Mouse (Mus musculus): ENCODE results near the gene Areg. TPM values are rescaled to one million over a fixed set of nuclear protein-coding genes. Genes with fewer than 3 reads are reported as not detected.

The Areg gene
- polyA plus RNA-seq, 1 experiment from 2014 or later: not detected

GRCm38 (mm10) chr5:91144971-91145370 lies 5.6 kb downstream of the Areg start:
- no peaks in the 10 kb centered on the region for H3K4me1 ChIP-seq (ENCODE audit: control insufficient read depth, insufficient read depth, low read length)
- H3K27me3 ChIP-seq (ENCODE audit: control insufficient read depth, insufficient read depth, low read length): peaks cover 14% of the 10 kb centered on the region; the same call in 1 of the 2 replicates
- no peak overlapping the region for H3K4me3 ChIP-seq (ENCODE audit: low read depth, low read length)
- H3K36me3 ChIP-seq (ENCODE audit: control insufficient read depth, insufficient read depth, low read length): no peaks in the 10 kb centered on the region
- no peaks in the 10 kb centered on the region for H3K9me3 ChIP-seq (replicated peaks; ENCODE audit: control insufficient read depth, low read length)
- H3K9ac ChIP-seq (ENCODE audit: low read depth, low read length): no peak overlapping the region
- no peak overlapping the region for H3K27ac ChIP-seq (ENCODE audit: low read depth, low read length)
- 82% methylated on average over 9 of the region's 9 CpGs for WGBS (ENCODE audit: insufficient replicate concordance)
- no peak overlapping the region for H3K4me2 ChIP-seq
- ATAC-seq (replicated peaks; ENCODE audit: insufficient number of reproducible peaks, low FRiP score, low TSS enrichment): no peak

DNA sequence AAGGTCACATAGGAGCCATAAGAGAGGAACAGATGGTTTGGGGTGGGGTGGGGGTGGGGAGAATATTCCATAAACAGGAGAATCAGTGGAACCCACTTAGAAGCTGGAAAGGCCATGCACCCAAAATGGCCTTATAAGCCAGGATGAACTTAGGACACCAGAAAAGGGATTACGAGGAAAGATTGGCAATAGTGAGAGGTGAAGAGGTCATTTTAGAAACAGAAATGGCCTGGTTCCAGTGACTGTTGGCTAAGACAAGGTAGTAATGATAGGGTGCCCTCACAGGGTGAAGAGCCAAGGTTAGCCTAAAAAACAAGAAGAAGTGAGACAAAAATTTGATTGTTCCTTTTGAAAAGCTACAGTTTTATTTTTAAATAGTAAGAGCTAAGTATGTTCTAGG lies 7.6 kb downstream of the Areg start:
- WGBS (ENCODE audit: insufficient replicate concordance): 72% methylated on average over 1 of the region's 1 CpGs
- no peaks in the 10 kb centered on the region for H3K4me1 ChIP-seq (ENCODE audit: control insufficient read depth, insufficient read depth, low read length)
- ATAC-seq (replicated peaks; ENCODE audit: insufficient number of reproducible peaks, low FRiP score, low TSS enrichment): no peak

GRCm38 (mm10) chr5:91148054-91148453 lies 8.7 kb downstream of the Areg start:
- no peak overlapping the region for H3K4me3 ChIP-seq (ENCODE audit: low read depth, low read length)
- no peak for ATAC-seq (replicated peaks; ENCODE audit: insufficient number of reproducible peaks, low FRiP score, low TSS enrichment)
- H3K27me3 ChIP-seq (ENCODE audit: control insufficient read depth, insufficient read depth, low read length): no peaks in the 10 kb centered on the region
- no peak overlapping the region for H3K4me2 ChIP-seq
- H3K4me1 ChIP-seq (ENCODE audit: control insufficient read depth, insufficient read depth, low read length): no peaks in the 10 kb centered on the region
- H3K9ac ChIP-seq (ENCODE audit: low read depth, low read length): no peak overlapping the region
- WGBS (ENCODE audit: insufficient replicate concordance): 67% methylated on average over 2 of the region's 2 CpGs
- H3K9me3 ChIP-seq (replicated peaks; ENCODE audit: control insufficient read depth, low read length): 0 out of 2 replicates have a peak, but pooled peaks cover 2% of the 10 kb centered on the region
- no peak overlapping the region for H3K27ac ChIP-seq (ENCODE audit: low read depth, low read length)
- no peaks in the 10 kb centered on the region for H3K36me3 ChIP-seq (ENCODE audit: control insufficient read depth, insufficient read depth, low read length)

More for the DNA sequence above, 7.6 kb downstream of the Areg start:
- H3K9ac ChIP-seq (ENCODE audit: low read depth, low read length): no peak overlapping the region
- 0 out of 2 replicates have a peak, but pooled peaks cover 2% of the 10 kb centered on the region for H3K9me3 ChIP-seq (replicated peaks; ENCODE audit: control insufficient read depth, low read length)
- H3K27me3 ChIP-seq (ENCODE audit: control insufficient read depth, insufficient read depth, low read length): no peaks in the 10 kb centered on the region
- no peak overlapping the region for H3K4me3 ChIP-seq (ENCODE audit: low read depth, low read length)
- no peaks in the 10 kb centered on the region for H3K36me3 ChIP-seq (ENCODE audit: control insufficient read depth, insufficient read depth, low read length)
- no peak overlapping the region for H3K27ac ChIP-seq (ENCODE audit: low read depth, low read length)
- no peak overlapping the region for H3K4me2 ChIP-seq

- WGBS (ENCODE audit: insufficient replicate concordance): 85% methylated on average over 8 of the region's 8 CpGs
- Histone ChIP-seq H3K27ac (ENCODE audit: low read depth, low read length) (no peak overlapping the region), H3K4me2 (no peak overlapping the region), H3K27me3 (ENCODE audit: control insufficient read depth, insufficient read depth, low read length) (no peaks in the 10 kb centered on the region), H3K36me3 (ENCODE audit: control insufficient read depth, insufficient read depth, low read length) (no peaks in the 10 kb centered on the region), H3K4me3 (ENCODE audit: low read depth, low read length) (no peak overlapping the region), H3K9me3 (replicated peaks; ENCODE audit: control insufficient read depth, low read length) (no peaks in the 10 kb centered on the region), H3K4me1 (ENCODE audit: control insufficient read depth, insufficient read depth, low read length) (no peaks in the 10 kb centered on the region), H3K9ac (ENCODE audit: low read depth, low read length) (no peak overlapping the region)
- ATAC-seq (replicated peaks; ENCODE audit: insufficient number of reproducible peaks, low FRiP score, low TSS enrichment): no peak
These were observed 17.3 kb downstream of the Areg start for GRCm38 (mm10) chr5:91156677-91157076.

DNA sequence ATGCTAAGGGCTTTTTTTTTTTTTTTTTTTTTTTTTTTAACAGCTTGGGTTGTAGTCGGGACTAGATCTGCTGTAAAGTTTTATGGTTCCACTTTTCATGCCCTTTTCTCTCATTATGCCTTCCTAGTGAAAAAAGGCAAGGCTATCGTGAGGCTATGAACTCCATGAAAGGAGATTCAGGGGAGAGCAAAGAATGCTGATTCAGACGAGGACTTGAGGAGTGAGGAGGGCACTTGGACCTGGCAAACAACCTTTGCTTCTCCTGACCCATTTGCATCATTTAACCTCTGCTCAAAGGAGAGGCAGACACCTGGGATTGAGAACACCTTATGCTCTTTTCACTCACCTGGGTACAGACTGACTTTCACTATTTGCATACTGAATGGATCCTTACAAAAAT lies 17.8 kb downstream of the Areg start:
- Histone ChIP-seq H3K27me3 (ENCODE audit: control insufficient read depth, insufficient read depth, low read length) (no peaks in the 10 kb centered on the region), H3K9ac (ENCODE audit: low read depth, low read length) (no peak overlapping the region), H3K4me3 (ENCODE audit: low read depth, low read length) (no peak overlapping the region), H3K4me2 (no peak overlapping the region), H3K36me3 (ENCODE audit: control insufficient read depth, insufficient read depth, low read length) (no peaks in the 10 kb centered on the region), H3K9me3 (replicated peaks; ENCODE audit: control insufficient read depth, low read length) (no peaks in the 10 kb centered on the region), H3K27ac (ENCODE audit: low read depth, low read length) (no peak overlapping the region), H3K4me1 (ENCODE audit: control insufficient read depth, insufficient read depth, low read length) (no peaks in the 10 kb centered on the region)
- 54% methylated on average over 3 of the region's 3 CpGs for WGBS (ENCODE audit: insufficient replicate concordance)
- ATAC-seq (replicated peaks; ENCODE audit: insufficient number of reproducible peaks, low FRiP score, low TSS enrichment): no peak

DNA sequence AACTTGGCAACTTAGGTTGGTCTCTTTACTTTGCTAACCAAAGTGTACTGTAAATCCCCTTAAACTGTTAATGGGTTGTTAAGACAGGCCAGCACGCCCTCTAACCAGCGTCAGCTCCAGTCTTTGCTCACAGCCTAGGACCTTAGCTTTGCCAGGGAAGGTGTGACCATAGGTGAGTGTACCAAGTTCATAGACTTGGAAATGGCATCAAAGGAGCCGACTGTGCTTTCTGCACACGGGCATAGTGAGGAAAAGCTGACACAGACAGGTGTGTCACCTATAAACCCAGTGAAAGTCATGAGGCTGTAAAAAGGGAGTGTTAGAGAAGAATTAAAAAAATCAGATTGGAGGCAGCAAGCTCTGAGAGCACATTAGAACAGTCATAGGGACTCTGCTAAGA lies 23.4 kb downstream of the Areg start:
- no peak for ATAC-seq (replicated peaks; ENCODE audit: insufficient number of reproducible peaks, low FRiP score, low TSS enrichment)

GRCm38 (mm10) chr5:91166601-91167000 lies 27.2 kb downstream of the Areg start:
- Histone ChIP-seq H3K9ac (ENCODE audit: low read depth, low read length) (no peak overlapping the region), H3K4me2 (no peak overlapping the region), H3K4me1 (ENCODE audit: control insufficient read depth, insufficient read depth, low read length) (no peaks in the 10 kb centered on the region), H3K27me3 (ENCODE audit: control insufficient read depth, insufficient read depth, low read length) (no peaks in the 10 kb centered on the region), H3K27ac (ENCODE audit: low read depth, low read length) (no peak overlapping the region), H3K9me3 (replicated peaks; ENCODE audit: control insufficient read depth, low read length) (no peaks in the 10 kb centered on the region), H3K4me3 (ENCODE audit: low read depth, low read length) (no peak overlapping the region), H3K36me3 (ENCODE audit: control insufficient read depth, insufficient read depth, low read length) (no peaks in the 10 kb centered on the region)
- ATAC-seq (replicated peaks; ENCODE audit: insufficient number of reproducible peaks, low FRiP score, low TSS enrichment): no peak
- 70% methylated on average over 5 of the region's 5 CpGs for WGBS (ENCODE audit: insufficient replicate concordance)

More for the DNA sequence above, 23.4 kb downstream of the Areg start:
- no peaks in the 10 kb centered on the region for H3K27me3 ChIP-seq (ENCODE audit: control insufficient read depth, insufficient read depth, low read length)
- no peak overlapping the region for H3K9ac ChIP-seq (ENCODE audit: low read depth, low read length)
- no peak overlapping the region for H3K4me2 ChIP-seq
- no peak overlapping the region for H3K4me3 ChIP-seq (ENCODE audit: low read depth, low read length)
- no peaks in the 10 kb centered on the region for H3K4me1 ChIP-seq (ENCODE audit: control insufficient read depth, insufficient read depth, low read length)
- no peaks in the 10 kb centered on the region for H3K36me3 ChIP-seq (ENCODE audit: control insufficient read depth, insufficient read depth, low read length)
- H3K27ac ChIP-seq (ENCODE audit: low read depth, low read length): no peak overlapping the region
- H3K9me3 ChIP-seq (replicated peaks; ENCODE audit: control insufficient read depth, low read length): no peaks in the 10 kb centered on the region
- 83% methylated on average over 4 of the region's 4 CpGs for WGBS (ENCODE audit: insufficient replicate concordance)

GRCm38 (mm10) chr5:91176397-91176796 lies 37.0 kb downstream of the Areg start:
- Histone ChIP-seq H3K9me3 (replicated peaks; ENCODE audit: control insufficient read depth, low read length) (no peaks in the 10 kb centered on the region), H3K36me3 (ENCODE audit: control insufficient read depth, insufficient read depth, low read length) (no peaks in the 10 kb centered on the region), H3K27me3 (ENCODE audit: control insufficient read depth, insufficient read depth, low read length) (no peaks in the 10 kb centered on the region), H3K4me3 (ENCODE audit: low read depth, low read length) (no peak overlapping the region), H3K9ac (ENCODE audit: low read depth, low read length) (no peak overlapping the region), H3K4me2 (no peak overlapping the region), H3K4me1 (ENCODE audit: control insufficient read depth, insufficient read depth, low read length) (no peaks in the 10 kb centered on the region), H3K27ac (ENCODE audit: low read depth, low read length) (no peak overlapping the region)
- no peak for ATAC-seq (replicated peaks; ENCODE audit: insufficient number of reproducible peaks, low FRiP score, low TSS enrichment)

- H3K4me3 ChIP-seq (ENCODE audit: low read depth, low read length): no peak overlapping the region
- no peaks in the 10 kb centered on the region for H3K4me1 ChIP-seq (ENCODE audit: control insufficient read depth, insufficient read depth, low read length)
- no peaks in the 10 kb centered on the region for H3K9me3 ChIP-seq (replicated peaks; ENCODE audit: control insufficient read depth, low read length)
- no peaks in the 10 kb centered on the region for H3K36me3 ChIP-seq (ENCODE audit: control insufficient read depth, insufficient read depth, low read length)
- WGBS (ENCODE audit: insufficient replicate concordance): 60% methylated on average over 3 of the region's 3 CpGs
- H3K9ac ChIP-seq (ENCODE audit: low read depth, low read length): no peak overlapping the region
- no peaks in the 10 kb centered on the region for H3K27me3 ChIP-seq (ENCODE audit: control insufficient read depth, insufficient read depth, low read length)
- no peak overlapping the region for H3K27ac ChIP-seq (ENCODE audit: low read depth, low read length)
- no peak for ATAC-seq (replicated peaks; ENCODE audit: insufficient number of reproducible peaks, low FRiP score, low TSS enrichment)
- no peak overlapping the region for H3K4me2 ChIP-seq
These were observed 55.2 kb downstream of the Areg start for GRCm38 (mm10) chr5:91194572-91194971.

Data from heart, embryonic 11.5 days (tissue).